Mouse (Mus musculus) adrenal gland, adult (tissue): Measurements from ENCODE around the gene Ctnnd2.

Experiments used
- DNase-seq, 2 experiments: peaks; one replicate each; pipeline ENCODE4 v3.0.0; 2022 to 2023; ENCODE audit warnings: low spot score in 1 of 2; ENCODE audit not compliant: inconsistent age in 2 of 2

Ctnnd2 gene

DNA sequence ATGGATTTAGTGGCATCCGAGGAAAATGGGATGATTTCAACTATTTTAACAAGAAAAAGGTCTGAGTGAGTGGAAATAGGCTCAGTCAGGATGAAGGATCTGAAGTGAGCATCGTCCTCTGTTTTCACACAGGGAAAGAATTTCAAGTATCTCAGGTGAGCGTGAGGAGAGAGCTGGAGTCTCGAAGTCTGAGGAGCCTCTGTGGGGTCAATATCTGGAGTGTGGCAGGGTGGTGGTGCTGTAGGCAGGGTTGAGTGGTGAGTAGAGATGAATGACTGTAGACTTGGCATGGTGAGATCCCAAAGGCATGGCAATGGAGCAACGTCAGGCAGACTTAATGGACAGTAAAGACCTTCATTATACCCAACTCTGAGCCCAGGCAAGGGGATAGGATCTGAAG is 529.2 kb downstream of the Ctnnd2 start:
- no peak for DNase-seq

DNA sequence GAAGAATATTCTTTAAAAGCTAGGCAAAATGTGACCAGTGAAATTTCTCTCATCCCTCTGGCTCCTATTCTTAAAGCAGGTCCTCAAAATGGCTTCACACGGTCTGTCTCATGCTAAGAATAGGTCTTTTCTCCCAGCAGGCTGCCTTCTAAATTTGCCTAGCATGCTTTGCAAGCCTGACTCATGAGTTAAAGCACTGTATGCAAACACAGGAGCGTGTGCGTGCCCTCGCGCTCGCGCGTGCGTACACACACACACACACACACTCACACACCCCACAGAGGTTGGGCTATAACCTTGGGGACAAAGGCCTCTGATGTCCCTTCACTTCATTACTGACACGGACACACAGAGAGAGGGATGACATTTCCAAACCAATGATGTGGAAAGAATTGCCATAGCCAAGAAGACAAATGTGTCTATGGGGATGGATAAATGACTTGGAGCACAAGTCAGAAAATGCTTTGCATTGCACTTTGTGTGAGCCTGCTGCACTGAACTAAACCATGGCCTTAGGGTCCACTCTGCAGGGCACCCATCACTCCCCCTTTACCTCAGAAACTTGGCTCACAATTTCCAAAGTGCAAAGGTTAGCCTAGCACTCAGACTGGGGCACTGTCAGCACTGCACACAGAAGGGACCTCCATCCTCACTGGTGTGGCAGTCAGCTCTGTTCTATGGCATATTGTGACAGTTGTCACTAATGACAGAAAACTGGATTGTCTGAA is 536.8 kb downstream of the Ctnnd2 start:
- DNase-seq: no peak

DNA sequence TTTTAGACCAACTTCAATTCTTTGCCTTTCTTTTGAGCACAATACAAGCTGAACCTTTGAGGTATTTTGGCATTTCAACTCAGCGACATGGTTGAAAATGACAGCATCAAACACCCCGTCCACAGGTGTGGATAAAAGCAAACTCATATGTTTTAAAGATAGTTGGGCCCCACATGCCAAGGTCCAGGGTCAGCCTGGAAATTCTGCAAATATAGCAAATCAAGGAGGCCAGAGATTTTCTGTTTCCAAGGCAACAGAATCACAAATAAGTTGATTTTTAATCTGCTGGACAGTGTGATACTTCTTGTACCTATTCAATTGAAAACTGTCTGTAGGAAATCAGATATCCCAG is 537.3 kb downstream of the Ctnnd2 start:
- DNase-seq: no peak

DNA sequence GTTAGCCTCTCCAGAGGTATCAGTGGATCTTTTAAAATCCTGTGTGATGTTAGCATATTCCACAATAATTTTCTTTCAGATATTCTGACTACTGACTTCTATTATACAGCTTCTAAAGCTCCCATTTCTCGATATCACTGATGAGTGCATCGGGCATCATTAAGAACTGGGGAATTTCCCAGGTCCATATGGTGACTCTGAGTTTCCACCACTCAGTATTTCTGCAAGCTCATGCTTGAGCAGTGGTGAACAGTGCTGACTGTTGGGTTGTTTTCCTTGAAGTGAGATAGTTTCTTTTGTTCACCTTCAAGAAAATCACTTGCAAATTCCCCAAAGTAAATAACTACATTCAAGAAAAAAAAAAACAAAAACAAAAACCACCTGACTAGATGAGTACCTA is 542.4 kb downstream of the Ctnnd2 start:
- DNase-seq: no peak

DNA sequence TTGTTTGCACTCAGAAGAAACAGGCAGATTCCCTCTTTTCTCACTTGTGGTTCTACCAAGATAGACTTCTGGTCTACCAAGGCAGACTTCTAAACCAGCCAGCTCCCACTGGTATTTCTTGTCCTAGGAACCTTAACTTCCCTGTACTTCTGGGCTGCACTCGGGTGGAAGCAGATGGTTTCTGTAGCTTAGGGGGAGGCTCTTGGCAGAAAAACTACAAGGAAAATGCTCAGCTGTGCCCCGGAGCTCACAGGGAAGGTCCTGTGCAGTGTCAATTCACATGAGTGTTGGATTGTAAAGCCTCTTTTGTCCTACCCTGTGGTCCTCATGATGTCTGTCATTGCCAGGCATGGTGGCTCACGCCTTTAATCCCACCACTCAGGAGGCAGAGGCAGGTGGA is 546.4 kb downstream of the Ctnnd2 start:
- DNase-seq: no peak

DNA sequence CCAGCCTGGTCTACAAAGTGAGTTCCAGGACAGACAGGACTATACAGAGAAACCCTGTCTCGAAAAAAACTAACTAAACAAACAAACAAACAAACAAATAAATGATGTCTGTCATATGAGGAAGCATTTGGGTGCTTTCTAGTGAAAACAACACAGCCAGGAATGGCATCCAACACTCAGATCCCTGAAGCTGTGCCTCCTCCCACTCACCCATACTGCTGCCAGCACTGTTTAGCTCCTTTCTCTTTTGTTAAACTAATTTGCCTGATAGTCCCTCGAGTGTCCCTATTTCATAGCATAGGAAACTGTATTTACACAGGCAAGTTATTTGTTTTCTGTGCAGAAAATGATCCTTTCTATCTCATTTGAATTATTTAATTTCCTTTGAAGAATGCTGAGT is 546.8 kb downstream of the Ctnnd2 start:
- DNase-seq: no peak

DNA sequence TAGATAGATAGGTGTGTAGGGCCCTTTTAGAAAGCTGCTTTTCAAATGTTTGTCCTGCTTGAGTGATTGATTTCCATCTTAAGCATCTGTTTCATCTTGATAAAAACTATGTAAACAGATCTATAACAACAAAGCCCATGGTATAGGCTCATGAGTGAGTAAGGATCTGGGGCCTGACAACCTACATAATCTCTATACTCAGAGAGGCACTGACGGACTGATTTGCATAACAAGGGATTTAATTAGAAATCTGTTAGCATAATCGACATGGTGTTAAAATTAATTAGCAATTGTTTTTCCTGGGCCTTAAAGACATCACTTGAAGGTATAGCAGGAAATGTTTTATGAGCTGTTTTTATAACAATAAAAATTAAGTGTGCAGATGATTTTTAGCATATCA is 548.7 kb downstream of the Ctnnd2 start:
- no peak for DNase-seq

DNA sequence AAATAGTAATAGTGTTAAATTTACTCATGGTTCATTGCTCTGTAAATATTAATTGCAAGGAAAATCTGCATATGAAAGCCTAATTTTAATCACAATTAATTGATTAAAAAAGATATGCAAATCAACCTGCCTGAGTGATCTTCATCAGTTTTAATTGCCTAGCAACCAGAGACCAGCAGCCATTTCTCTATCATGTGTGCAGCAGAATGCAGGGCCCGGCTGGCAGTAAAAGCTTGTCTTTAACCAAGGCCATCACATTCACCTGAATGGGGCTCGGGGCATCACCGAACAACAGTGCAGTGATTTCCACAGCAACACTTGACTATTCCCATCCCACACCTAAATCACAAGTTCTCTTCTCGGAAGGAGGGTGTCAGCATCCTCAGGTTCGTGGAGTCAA is 553.7 kb downstream of the Ctnnd2 start:
- no peak for DNase-seq

DNA sequence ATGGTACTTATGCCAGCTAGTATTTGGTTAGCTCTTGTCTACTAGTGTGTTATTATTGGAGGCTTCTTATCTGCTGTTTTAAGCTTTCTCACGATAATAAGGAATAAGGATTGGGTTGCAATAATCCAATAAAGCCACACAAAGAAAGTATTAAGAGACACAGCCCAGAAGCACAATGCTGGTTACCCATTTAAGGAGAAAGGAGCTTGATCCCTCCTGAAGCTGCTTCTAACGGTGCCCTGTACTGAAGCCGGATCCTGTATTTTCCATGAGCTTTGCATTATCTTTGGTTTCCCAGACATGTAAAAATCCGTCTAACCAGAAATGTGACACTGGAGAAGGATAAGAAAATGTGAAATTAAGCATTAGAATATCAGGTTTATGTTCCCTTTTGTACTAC is 565.8 kb downstream of the Ctnnd2 start:
- no peak for DNase-seq

DNA sequence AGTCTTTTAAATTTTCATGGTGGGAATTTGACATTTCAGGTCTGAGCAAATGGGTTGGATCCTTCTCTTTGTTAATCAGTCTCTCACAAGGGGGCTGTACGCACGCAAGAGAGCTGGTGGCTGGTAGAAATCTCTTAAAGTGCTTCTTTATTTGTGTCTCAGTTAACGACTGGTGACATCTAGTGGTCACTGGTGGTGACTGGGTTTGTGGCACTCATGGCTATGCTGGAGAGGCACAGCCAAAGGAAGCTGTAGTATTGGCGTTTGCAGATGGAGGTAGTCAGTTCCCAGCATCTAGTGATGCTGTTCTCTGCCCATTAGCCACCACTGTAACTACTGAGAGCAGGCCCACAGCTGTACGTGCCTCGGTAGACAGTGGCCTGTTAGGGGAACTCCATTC is 568.3 kb downstream of the Ctnnd2 start:
- peak; percentile 20 to 76 for DNase-seq

DNA sequence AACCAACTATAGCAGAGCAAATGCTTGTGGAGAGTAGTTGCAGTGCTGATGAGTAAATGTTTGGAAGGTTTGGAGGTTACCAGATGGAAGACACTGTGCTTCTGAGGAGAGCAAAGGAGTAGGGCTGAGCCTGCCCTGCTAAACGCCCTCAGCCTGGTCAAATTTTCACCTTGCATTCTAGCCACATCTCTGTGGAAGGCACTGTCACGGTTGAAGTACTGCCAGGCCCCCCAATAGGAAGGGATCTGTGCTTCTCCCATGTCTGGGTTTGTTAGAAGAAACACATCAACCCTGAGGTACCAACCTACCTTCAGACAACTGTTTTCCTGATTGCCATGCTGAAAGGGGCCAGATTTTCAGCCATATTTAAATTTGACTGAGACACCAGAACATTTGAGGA is 585.6 kb downstream of the Ctnnd2 start:
- DNase-seq: no peak

DNA sequence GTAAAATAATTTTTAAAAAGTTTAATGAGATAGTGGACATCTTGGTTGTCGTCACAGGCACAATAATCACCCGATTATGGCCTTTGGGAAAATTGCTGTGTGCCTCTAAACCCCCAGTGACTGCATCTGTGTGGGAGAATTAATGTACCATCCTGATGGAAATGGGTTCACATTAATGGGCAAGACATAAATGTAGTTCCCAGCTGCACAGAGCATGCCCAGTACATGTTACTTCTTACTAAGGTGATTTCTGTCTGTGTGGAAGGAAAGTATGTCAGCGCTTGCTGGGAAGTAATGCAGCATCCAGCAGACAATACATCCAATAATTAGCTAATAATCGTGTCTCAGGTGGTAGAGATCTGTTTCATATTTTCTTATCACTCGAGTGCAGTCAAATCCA is 589.8 kb downstream of the Ctnnd2 start:
- no peak for DNase-seq

DNA sequence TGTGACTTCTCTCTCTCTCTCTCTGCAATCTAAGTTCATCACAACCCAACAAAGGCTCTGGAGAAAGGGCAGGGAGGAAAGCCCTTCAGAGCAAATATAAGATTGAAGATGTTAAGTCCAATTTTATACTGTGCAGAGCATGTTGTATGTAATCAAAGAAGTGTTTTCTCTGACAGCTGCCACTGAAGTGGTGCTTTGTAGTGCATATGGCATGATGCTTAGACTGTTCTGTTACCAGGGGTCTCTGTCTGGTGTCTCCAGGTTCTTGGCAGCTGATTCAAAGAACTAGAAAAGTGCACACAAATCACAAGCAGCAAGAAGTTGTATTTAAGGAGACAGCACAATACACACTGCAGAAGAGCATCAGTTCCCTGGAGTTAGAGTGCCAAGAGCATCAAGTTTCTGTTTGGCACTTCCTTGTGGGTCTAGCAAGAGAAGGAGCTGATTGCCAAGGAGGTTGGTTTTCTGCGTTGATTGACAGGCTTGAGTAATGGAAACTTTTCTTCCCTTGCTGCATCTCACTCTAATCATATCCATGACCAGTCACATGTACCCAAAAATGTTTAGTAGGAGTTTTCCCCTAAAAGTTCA is 590.4 kb downstream of the Ctnnd2 start:
- DNase-seq: no peak

DNA sequence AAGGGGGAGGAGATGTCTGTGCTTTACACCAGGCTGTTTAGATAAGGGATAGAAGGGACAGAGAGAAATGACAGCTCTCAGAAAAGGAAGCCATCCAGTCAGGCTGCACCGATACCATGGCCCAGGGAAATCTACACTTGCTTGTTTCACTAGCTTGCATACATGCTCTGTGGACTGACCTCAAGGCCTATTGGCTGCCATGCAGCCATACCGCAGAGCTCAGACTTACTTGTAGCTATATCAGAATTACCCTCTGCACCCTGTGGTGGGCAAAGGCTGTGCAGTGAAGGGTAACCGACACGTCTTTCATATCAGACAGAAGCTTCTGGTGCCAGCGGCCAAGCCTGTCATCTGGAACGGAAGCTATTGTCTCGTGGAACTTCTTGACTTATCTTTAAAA is 604.5 kb downstream of the Ctnnd2 start:
- no peak for DNase-seq

DNA sequence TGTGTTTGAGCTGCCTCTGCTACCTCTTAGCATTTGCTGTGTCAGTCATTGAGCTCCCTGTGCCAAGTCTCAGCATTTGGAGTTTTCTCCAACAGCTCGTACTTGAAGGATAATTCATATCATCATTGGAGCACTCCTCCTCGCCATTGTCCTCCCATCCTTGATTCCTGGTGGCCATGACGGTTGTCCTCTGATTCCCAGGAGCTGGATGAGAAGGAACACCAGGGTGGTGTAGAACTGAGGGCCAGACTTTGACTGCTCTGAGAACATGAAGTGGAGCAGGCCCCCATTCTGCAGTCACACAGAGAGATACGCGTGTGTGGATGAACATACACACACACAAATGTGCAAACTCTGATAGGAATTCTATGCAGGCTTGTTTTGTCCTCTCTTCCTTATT is 605.4 kb downstream of the Ctnnd2 start:
- no peak for DNase-seq

DNA sequence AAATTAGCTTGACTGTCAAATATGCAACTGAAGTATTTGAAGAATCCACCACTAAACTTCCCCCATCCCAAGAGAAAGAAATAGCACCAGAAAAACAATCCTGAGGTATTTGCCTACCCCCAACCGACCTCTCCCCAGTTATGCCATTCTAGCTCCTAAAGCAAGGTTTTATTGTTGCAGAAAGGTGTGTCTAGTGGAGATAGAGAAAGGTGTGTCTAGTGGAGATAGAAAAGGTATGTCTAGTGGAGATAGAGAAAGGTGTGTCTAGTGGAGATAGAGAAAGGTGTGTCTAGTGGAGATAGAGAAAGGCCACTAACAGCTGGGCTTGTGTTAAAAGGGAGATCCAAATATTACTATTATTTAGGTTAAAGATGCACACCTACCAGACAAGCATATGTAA is 607.5 kb downstream of the Ctnnd2 start:
- no peak for DNase-seq

DNA sequence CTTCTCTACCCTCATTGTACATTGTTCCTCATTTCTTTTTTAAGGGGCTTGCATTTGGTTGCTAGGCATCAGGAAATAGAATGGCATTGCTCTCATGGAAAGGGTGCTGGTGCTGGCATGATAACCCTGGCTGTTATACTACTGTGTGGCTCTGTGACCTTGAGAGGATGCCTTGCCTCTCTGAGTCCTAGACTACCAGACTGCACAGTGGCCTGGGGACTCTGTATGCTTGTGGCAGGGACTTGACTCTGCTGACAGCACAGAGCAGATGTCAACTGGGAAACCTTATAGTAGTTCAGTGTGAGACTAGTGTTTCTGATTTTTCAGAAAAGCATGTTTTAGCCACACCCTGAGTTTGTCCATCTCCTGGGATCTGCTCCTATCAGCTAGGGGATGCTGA is 608.6 kb downstream of the Ctnnd2 start:
- DNase-seq: no peak

DNA sequence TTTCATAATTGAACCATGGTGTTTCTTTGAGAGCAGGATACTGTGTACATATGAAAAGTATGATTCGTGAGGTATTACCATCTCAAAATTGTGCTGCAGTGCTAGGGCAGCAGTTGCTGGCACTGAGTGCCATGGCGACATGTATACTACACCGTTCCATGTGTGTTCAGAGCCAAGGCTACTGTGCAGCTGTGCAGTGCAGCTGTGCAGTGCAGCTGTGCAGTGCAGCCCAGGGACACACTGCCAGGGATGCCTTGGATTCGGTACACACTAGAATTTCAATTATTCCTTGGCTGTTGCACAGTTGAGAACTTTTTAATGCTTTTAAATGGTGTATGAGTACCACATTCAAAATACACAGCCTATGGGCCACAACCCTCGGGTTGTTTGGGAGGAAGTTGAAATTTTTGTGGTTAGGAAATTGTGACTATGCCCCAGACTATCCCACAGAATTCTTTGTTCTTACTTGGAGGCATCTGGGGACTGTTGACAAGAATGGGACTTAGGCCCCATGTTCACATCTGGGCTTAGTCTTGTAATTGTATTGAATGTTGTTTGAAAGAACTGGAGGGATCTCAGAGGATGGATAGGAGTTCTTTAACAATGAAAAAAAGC is 613.4 kb downstream of the Ctnnd2 start:
- no peak for DNase-seq

DNA sequence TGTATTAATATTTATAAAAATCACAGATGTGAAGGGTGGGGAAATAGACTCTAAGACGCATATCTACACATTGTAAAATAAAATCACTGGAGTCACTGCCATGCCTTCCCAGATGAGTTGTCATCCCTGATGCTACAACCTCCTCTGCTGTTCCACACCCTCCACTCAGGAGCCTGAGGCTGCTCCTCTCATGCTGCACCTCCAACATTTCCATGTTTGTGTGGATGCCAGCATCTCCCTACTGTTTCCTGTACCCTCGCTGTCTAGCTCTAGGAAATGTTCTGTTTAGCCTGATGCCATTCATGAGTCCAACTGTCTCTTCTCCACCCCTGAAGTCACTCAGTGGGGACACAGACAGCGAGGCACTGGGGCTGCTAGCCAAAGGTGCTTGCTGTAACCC is 620.9 kb downstream of the Ctnnd2 start:
- no peak for DNase-seq

DNA sequence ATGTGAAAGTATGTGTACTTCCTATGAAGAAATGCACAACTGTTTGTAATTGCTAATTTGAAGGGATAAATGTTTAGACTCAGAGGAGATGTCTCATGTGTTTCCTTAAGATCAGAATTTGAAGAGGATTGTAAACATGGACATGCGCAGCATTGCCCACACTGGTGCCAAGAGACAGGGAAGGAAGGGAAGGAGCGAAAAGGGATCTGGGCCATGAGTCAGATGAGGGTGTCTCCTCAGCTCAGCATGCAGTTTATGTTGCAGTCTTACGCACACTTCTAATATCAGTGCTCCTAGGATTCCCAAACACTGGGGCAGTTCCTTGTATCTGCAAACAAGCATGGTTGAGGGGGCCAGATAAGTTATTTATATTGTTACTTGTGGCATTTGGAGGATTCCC is 623.3 kb downstream of the Ctnnd2 start:
- no peak for DNase-seq

DNA sequence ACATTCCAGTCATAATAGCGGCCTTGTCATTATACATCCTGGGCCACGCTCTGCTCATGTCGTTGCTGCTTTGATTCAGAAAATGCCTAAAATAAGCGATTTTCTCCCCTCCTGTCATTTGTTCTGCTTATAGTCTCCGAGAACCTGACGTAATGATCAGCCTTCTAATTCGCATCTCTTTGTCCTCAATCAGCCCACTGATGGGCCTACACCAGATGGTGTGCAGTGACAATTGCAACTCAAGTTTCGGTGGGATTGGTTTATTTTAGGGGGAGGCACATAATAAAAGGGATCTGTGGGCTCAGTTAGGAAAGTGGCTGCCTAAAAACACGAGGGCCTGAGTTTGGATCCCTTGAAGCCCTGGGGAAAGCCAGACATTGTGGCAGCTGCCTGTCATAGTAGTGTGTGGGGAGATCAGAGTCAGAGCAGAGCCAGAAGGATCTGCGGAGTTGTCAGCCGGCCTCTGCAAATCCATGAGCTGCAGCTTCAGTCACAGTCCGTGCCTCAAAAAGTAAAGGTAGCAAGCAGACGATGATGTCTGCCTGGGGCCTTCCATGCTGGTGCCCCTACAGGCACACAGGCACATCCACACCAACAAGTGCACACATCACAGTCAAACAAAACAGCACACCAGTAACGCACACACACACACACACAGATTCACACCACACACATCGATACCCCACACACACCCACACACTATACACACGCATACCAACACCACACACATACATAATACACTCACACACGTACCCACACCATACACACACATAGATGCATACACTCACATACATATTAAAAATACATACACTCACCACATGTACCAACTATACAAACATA is 655.3 kb downstream of the Ctnnd2 start:
- no peak for DNase-seq
